In the genomic region with DNA sequence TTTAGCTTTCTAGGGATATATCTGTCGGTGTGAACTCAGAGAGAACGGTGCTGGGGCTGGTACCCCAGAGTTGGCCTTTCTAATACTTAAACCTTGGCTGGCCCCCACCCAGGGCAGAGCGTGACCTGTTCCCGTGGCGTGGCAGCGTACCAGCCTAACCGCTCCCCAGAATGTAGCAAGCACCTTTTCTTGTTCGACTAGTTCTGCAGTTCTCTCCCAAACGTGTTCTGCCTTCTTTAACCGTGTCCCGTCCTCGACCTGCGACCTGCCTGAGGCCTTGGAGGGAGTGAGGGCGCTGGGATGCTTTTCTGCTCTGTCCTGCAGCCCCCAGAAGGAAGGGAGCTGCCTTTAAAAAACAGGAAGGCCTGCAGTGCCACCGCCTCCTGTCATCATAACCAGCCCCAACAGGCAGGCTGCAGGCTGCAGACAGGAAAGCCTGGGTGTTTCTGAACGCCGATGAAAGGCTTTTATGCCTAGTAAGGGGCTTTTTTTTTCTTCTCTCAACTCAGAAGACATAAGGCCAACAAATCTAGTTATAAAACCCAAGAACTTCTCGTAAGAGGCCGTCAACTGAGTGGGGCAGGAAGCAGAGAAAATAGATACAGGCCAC, we compare ENCODE assay signal across 11 mouse cellular contexts. TPM values are rescaled to one million over a fixed set of nuclear protein-coding genes. Genes with fewer than 3 reads are reported as not detected.
A peak's percentile ranks its signal among the peaks of the same experiment; 100 is the strongest.
DNase-seq lines count a peak whose midpoint lies in the region; ATAC-seq and TF ChIP-seq lines count a peak whose summit lies in the region.
"Had no signal": no experiment of that assay in that cellular context is flagged by ENCODE, and none has a peak within 500 bp of the region (broad histone marks: within the 10 kb centered on the region; RNA-seq: fewer than 3 reads in every experiment).

No protein-coding gene starts in this region.

- no peak overlapping the region for H3K4me3 ChIP-seq in heart, embryonic 12.5 days
- no peak overlapping the region for H3K4me3 ChIP-seq in midbrain, embryonic 10.5 days
- no peak overlapping the region for H3K4me3 ChIP-seq in midbrain, embryonic 16.5 days (ENCODE audit: low read depth, low read length)
- no peak overlapping the region for H3K4me3 ChIP-seq in limb, embryonic 12.5 days (replicated peaks)
- H3K4me3 ChIP-seq in thymus, adult 2 months (ENCODE audit: control insufficient read depth, insufficient read depth, low read length) = peak overlapping the region; percentile 25
- H3K4me3 ChIP-seq: midbrain, embryonic 12.5 days had no signal

- ATAC-seq in heart, embryonic 12.5 days (ENCODE audit: insufficient number of reproducible peaks, low FRiP score) = no peak
- ATAC-seq in midbrain, embryonic 16.5 days = no peak
- ATAC-seq in limb, embryonic 12.5 days (ENCODE audit: insufficient number of reproducible peaks, insufficient read depth, low FRiP score, low TSS enrichment, low read depth) = no peak

- TF ChIP-seq POLR2A in thymus, adult 2 months (IDR thresholded peaks at IDR 0.05; ENCODE audit: control insufficient read depth, extremely low read depth, insufficient read depth, low read length, poor library complexity) = 0 out of 2 replicates have a peak, but pooled peaks have one; percentile 34

- no peaks in the 10 kb centered on the region for H3K9me3 ChIP-seq in heart, embryonic 12.5 days (replicated peaks)
- H3K9me3 ChIP-seq in midbrain, embryonic 10.5 days (replicated peaks) = no peaks in the 10 kb centered on the region
- no peaks in the 10 kb centered on the region for H3K9me3 ChIP-seq in midbrain, embryonic 16.5 days (replicated peaks; ENCODE audit: control insufficient read depth, low read length, poor library complexity, severe bottlenecking)
- no peaks in the 10 kb centered on the region for H3K9me3 ChIP-seq in limb, embryonic 12.5 days
- H3K9me3 ChIP-seq: midbrain, embryonic 12.5 days had no signal

- no peak overlapping the region for H3K27ac ChIP-seq in heart, embryonic 12.5 days (ENCODE audit: poor library complexity, severe bottlenecking)
- H3K27ac ChIP-seq in midbrain, embryonic 10.5 days (replicated peaks) = peak overlapping the region; percentile 61
- no peak overlapping the region for H3K27ac ChIP-seq in midbrain, embryonic 16.5 days (ENCODE audit: low read length)
- H3K27ac ChIP-seq in limb, embryonic 12.5 days = peak overlapping the region; percentile 24; the same call in 1 of the 2 replicates
- peak overlapping the region; percentile 90 for H3K27ac ChIP-seq in thymus, adult 2 months (ENCODE audit: control insufficient read depth, insufficient read depth, low read length)
- H3K27ac ChIP-seq: midbrain, embryonic 12.5 days had no signal

- peaks cover 11% of the 10 kb centered on the region for H3K36me3 ChIP-seq in heart, embryonic 12.5 days
- peaks cover 23% of the 10 kb centered on the region for H3K36me3 ChIP-seq in midbrain, embryonic 10.5 days
- peaks cover 4% of the 10 kb centered on the region; the same call in 1 of the 2 replicates for H3K36me3 ChIP-seq in midbrain, embryonic 16.5 days (ENCODE audit: control insufficient read depth, insufficient read depth, low read length)
- peaks cover 17% of the 10 kb centered on the region for H3K36me3 ChIP-seq in limb, embryonic 12.5 days
- H3K36me3 ChIP-seq in thymus, adult 2 months (ENCODE audit: control insufficient read depth, insufficient read depth, low read length) = peaks cover 17% of the 10 kb centered on the region

- DNase-seq in heart, adult 11 months = no peak
- no peak for DNase-seq in midbrain, embryonic 10.5 days (ENCODE audit: low spot score)
- DNase-seq in thymus, adult 2 months = peak; percentile 58
- no peak for DNase-seq in gastrocnemius, postnatal 4 days (ENCODE audit: low spot score in 2 of 2)
- DNase-seq in frontal cortex, postnatal 25 days (ENCODE audit: low spot score in 2 of 2) = no peak
- DNase-seq: adrenal gland, adult 8-10 months; kidney, adult 9 months had no signal

- TF ChIP-seq CTCF in thymus, adult 2 months (IDR thresholded peaks at IDR 0.05; ENCODE audit: borderline replicate concordance, control insufficient read depth, extremely low read depth, insufficient read depth, low read length, poor library complexity) = no peak

- WGBS in heart, embryonic 12.5 days = 56% methylated on average over 19 of the region's 19 CpGs
- WGBS in midbrain, embryonic 10.5 days = 82% methylated on average over 19 of the region's 19 CpGs
- 85% methylated on average over 19 of the region's 19 CpGs for WGBS in midbrain, embryonic 16.5 days
- 56% methylated on average over 19 of the region's 19 CpGs for WGBS in limb, embryonic 12.5 days
- 9% methylated on average over 19 of the region's 19 CpGs for whole genome bisulfite sequencing in thymus, adult 2 months

- peak overlapping the region; percentile 47; the same call in 1 of the 2 replicates for H3K9ac ChIP-seq in heart, embryonic 12.5 days
- no peak overlapping the region for H3K9ac ChIP-seq in midbrain, embryonic 16.5 days (ENCODE audit: low read depth, low read length)
- no peak overlapping the region for H3K9ac ChIP-seq in limb, embryonic 12.5 days (replicated peaks)
- H3K9ac ChIP-seq: midbrain, embryonic 12.5 days had no signal

- no peaks in the 10 kb centered on the region; the same call in 1 of the 2 replicates for H3K27me3 ChIP-seq in heart, embryonic 12.5 days (replicated peaks)
- no peaks in the 10 kb centered on the region for H3K27me3 ChIP-seq in midbrain, embryonic 10.5 days (ENCODE audit: low read depth, poor library complexity, severe bottlenecking)
- H3K27me3 ChIP-seq in midbrain, embryonic 16.5 days (ENCODE audit: control insufficient read depth, insufficient read depth, low read depth, low read length) = no peaks in the 10 kb centered on the region
- H3K27me3 ChIP-seq in limb, embryonic 12.5 days = no peaks in the 10 kb centered on the region
- no peaks in the 10 kb centered on the region for H3K27me3 ChIP-seq in thymus, adult 2 months (ENCODE audit: control insufficient read depth, insufficient read depth, low read length)
- H3K27me3 ChIP-seq: midbrain, embryonic 12.5 days had no signal

- H3K4me1 ChIP-seq in heart, embryonic 12.5 days (replicated peaks) = peaks cover 32% of the 10 kb centered on the region
- peaks cover 37% of the 10 kb centered on the region for H3K4me1 ChIP-seq in midbrain, embryonic 10.5 days
- peaks cover 3% of the 10 kb centered on the region for H3K4me1 ChIP-seq in midbrain, embryonic 16.5 days (ENCODE audit: control insufficient read depth, insufficient read depth, low read length)
- peaks cover 29% of the 10 kb centered on the region for H3K4me1 ChIP-seq in limb, embryonic 12.5 days (replicated peaks)
- H3K4me1 ChIP-seq in thymus, adult 2 months (replicated peaks; ENCODE audit: control insufficient read depth, insufficient read depth, low read length) = peaks cover 42% of the 10 kb centered on the region

- no peak overlapping the region for H3K4me2 ChIP-seq in heart, embryonic 12.5 days
- no peak overlapping the region for H3K4me2 ChIP-seq in midbrain, embryonic 16.5 days (ENCODE audit: low read length)
- no peak overlapping the region for H3K4me2 ChIP-seq in limb, embryonic 12.5 days
- H3K4me2 ChIP-seq: midbrain, embryonic 12.5 days had no signal

RNA-seq across cellular contexts. Expression of a gene that starts 10.0 kb away (rescaled TPM):
- 55.3 and 56.5 TPM in 2 replicates for polyA plus RNA-seq in heart, embryonic 12.5 days (2016; fragmentation: Nextera tagmentation; extraction: Ambion mirVana)
- 81.8 and 83.0 TPM in 2 replicates for polyA plus RNA-seq in midbrain, embryonic 10.5 days (2016; fragmentation: Nextera tagmentation; extraction: Ambion mirVana)
- 34.2 and 39.4 TPM in 2 replicates for polyA plus RNA-seq in midbrain, embryonic 16.5 days (2015; fragmentation: Nextera tagmentation; extraction: Ambion mirVana)
- polyA plus RNA-seq in limb, embryonic 12.5 days (2016; fragmentation: Nextera tagmentation; extraction: Ambion mirVana) = 69.5 and 75.3 TPM in 2 replicates
- polyA plus RNA-seq in thymus, adult 2 months (2012; rRNA removed) = 237 and 275 TPM in 2 replicates
- total RNA-seq in gastrocnemius, postnatal 4 days (2021) = 10 to 100 TPM; 26.4 to 31.8 TPM

RNA-seq across cellular contexts. Expression of a gene that starts 22.6 kb away (rescaled TPM):
- 0.95 and 0.96 TPM in 2 replicates for polyA plus RNA-seq in heart, embryonic 12.5 days (2016; fragmentation: Nextera tagmentation; extraction: Ambion mirVana)
- 0.12 and 0.27 TPM in 2 replicates for polyA plus RNA-seq in midbrain, embryonic 10.5 days (2016; fragmentation: Nextera tagmentation; extraction: Ambion mirVana)
- 1.3 and 1.9 TPM in 2 replicates for polyA plus RNA-seq in midbrain, embryonic 16.5 days (2015; fragmentation: Nextera tagmentation; extraction: Ambion mirVana)
- polyA plus RNA-seq in limb, embryonic 12.5 days (2016; fragmentation: Nextera tagmentation; extraction: Ambion mirVana) = 2.5 and 3.4 TPM in 2 replicates
- polyA plus RNA-seq in thymus, adult 2 months (2012; rRNA removed) = 4.2 and 6.5 TPM in 2 replicates
- total RNA-seq in gastrocnemius, postnatal 4 days (2021) = 1 to 10 TPM; 1.6 to 1.8 TPM

RNA-seq across cellular contexts. Expression of a gene that starts 26.8 kb away (rescaled TPM):
- polyA plus RNA-seq in heart, embryonic 12.5 days (2016; fragmentation: Nextera tagmentation; extraction: Ambion mirVana) = 9.1 and 9.4 TPM in 2 replicates
- 19.4 and 22.0 TPM in 2 replicates for polyA plus RNA-seq in midbrain, embryonic 10.5 days (2016; fragmentation: Nextera tagmentation; extraction: Ambion mirVana)
- polyA plus RNA-seq in midbrain, embryonic 16.5 days (2015; fragmentation: Nextera tagmentation; extraction: Ambion mirVana) = 16.3 and 17.5 TPM in 2 replicates
- polyA plus RNA-seq in limb, embryonic 12.5 days (2016; fragmentation: Nextera tagmentation; extraction: Ambion mirVana) = 21.0 and 22.1 TPM in 2 replicates
- 24.4 and 25.6 TPM in 2 replicates for polyA plus RNA-seq in thymus, adult 2 months (2012; rRNA removed)
- total RNA-seq in gastrocnemius, postnatal 4 days (2021) = 1 to 10 TPM; 6.3 to 6.9 TPM

Comparison
In these comparisons a context has a peak if more than half of its experiments do, and no peak if none do; other contexts are left out.
1. H3K27ac ChIP-seq: peak in midbrain, embryonic 10.5 days (single experiment), limb, embryonic 12.5 days (single experiment) and thymus, adult 2 months (single experiment); none in heart, embryonic 12.5 days (single experiment) and midbrain, embryonic 16.5 days (single experiment).